Mouse (Mus musculus) erythroblast, embryonic 14.5 days (primary cell): ENCODE measurements at regions not wholly inside any gene's neighbourhood (a gene's known extent, or its start where the extent isn't known, plus 50 kb on each side); places are given as distances from the start of the nearest gene placed in this dataset.

Source experiments
- GATA1 ChIP-seq: IDR thresholded peaks from 2 replicates; pipeline ENCODE4 v1.6.1; 2012; ENCODE audit warnings: low read length, inconsistent platforms, mixed read lengths
- TAL1 ChIP-seq: IDR thresholded peaks from 3 replicates; pipeline ENCODE4 v1.6.1; 2012; ENCODE audit warnings: low read length, inconsistent platforms, mixed read lengths

GRCm38 (mm10) chr1:136768969-136769401, 144.3 kb downstream of the Zfp281 start:
- no peak for TF ChIP-seq GATA1
- no peak for TF ChIP-seq TAL1
